Mouse (Mus musculus): ENCODE measurements at regions not wholly inside any gene's neighbourhood (a gene's known extent, or its start where the extent isn't known, plus 50 kb on each side); places are given as distances from the start of the nearest gene placed in this dataset.

GRCm38 (mm10) chr6:93297975-93298374 is 354.7 kb upstream of the Adamts9 start:
- TF ChIP-seq CTCF (IDR thresholded peaks at IDR 0.05; ENCODE audit: control insufficient read depth, insufficient read depth, insufficient replicate concordance, low read depth, low read length): no peak
- TF ChIP-seq POLR2A (IDR thresholded peaks at IDR 0.05; ENCODE audit: control insufficient read depth, low read depth, low read length): no peak

All from testis, adult 2 months (tissue).